Mouse (Mus musculus) urinary bladder, postnatal 25 days (tissue): ENCODE measurements at regions not wholly inside any gene's neighbourhood (a gene's known extent, or its start where the extent isn't known, plus 50 kb on each side); places are given as distances from the start of the nearest gene placed in this dataset.

Experiments
- DNase-seq: peaks from one replicate; pipeline ENCODE4 v3.0.0; 2022; ENCODE audit warnings: low spot score

GRCm38 (mm10) chr17:47140969-47141842 lies 130.8 kb upstream of the Ubr2 start:
- peak; percentile 44 for DNase-seq

GRCm38 (mm10) chr17:47140241-47140968 lies 130.0 kb upstream of the Ubr2 start:
- DNase-seq: peak; percentile 41

- peak; percentile 75 for DNase-seq
These were observed 129.4 kb upstream of the Ubr2 start for GRCm38 (mm10) chr17:47139730-47140231.

GRCm38 (mm10) chr17:47139171-47139617 lies 128.8 kb upstream of the Ubr2 start:
- peak; percentile 14 for DNase-seq

- no peak for DNase-seq
These were observed 127.8 kb upstream of the Ubr2 start for GRCm38 (mm10) chr17:47138174-47138573.

GRCm38 (mm10) chr17:47135391-47135790 lies 125.0 kb upstream of the Ubr2 start:
- DNase-seq: no peak

GRCm38 (mm10) chr17:47133785-47134184 lies 123.4 kb upstream of the Ubr2 start:
- DNase-seq: no peak

- DNase-seq: no peak
These were observed 117.2 kb upstream of the Ubr2 start for GRCm38 (mm10) chr17:47127571-47127970.

GRCm38 (mm10) chr17:47123576-47123975 lies 113.2 kb upstream of the Ubr2 start:
- DNase-seq: no peak

GRCm38 (mm10) chr17:47122221-47122620 lies 111.9 kb upstream of the Ubr2 start:
- no peak for DNase-seq

GRCm38 (mm10) chr17:47118010-47118409 lies 107.7 kb upstream of the Ubr2 start:
- DNase-seq: no peak

GRCm38 (mm10) chr17:47115754-47116153 lies 105.4 kb upstream of the Ubr2 start:
- peak; percentile 17 for DNase-seq

GRCm38 (mm10) chr17:47115141-47115540 lies 104.8 kb upstream of the Ubr2 start:
- no peak for DNase-seq

- no peak for DNase-seq
These were observed 104.4 kb upstream of the Ubr2 start for GRCm38 (mm10) chr17:47114736-47115135.

GRCm38 (mm10) chr17:47112556-47113225 lies 102.3 kb upstream of the Ubr2 start:
- DNase-seq: no peak

GRCm38 (mm10) chr17:47110836-47111235 lies 100.5 kb upstream of the Ubr2 start:
- DNase-seq: no peak

GRCm38 (mm10) chr17:47104328-47104727 lies 94.0 kb upstream of the Ubr2 start:
- DNase-seq: no peak

- DNase-seq: no peak
These were observed 84.8 kb upstream of the Ubr2 start for GRCm38 (mm10) chr17:47095191-47095590.

GRCm38 (mm10) chr17:47092076-47092475 lies 81.7 kb upstream of the Ubr2 start:
- DNase-seq: no peak

- peak; percentile 42 for DNase-seq
These were observed 79.4 kb upstream of the Ubr2 start for GRCm38 (mm10) chr17:47089769-47090168.

GRCm38 (mm10) chr17:47069206-47069605 lies 58.9 kb upstream of the Ubr2 start:
- no peak for DNase-seq

GRCm38 (mm10) chr17:47065307-47065901 lies 55.0 kb upstream of the Ubr2 start:
- DNase-seq: peak; percentile 49
